Mouse (Mus musculus): ENCODE results near the gene Nes. TPM values are rescaled to one million over a fixed set of nuclear protein-coding genes. Genes with fewer than 3 reads are reported as not detected.

The Nes gene
- polyA plus RNA-seq (2015; fragmentation: Nextera tagmentation; extraction: Ambion mirVana): 1.2 and 1.4 TPM in 2 replicates

GRCm38 (mm10) chr3:87970939-87971488 is at the start of gene Nes:
Nes (plus strand) TSS chr3:87971078.
- Histone ChIP-seq H3K4me3 (ENCODE audit: low read depth, low read length) (peak within 1 kb of the TSS; percentile 50), H3K4me1 (ENCODE audit: control insufficient read depth, low read depth, low read length) (peaks cover 9% of the 10 kb centered on the region), H3K27me3 (ENCODE audit: control insufficient read depth, insufficient read depth, low read depth, low read length) (peaks cover 49% of the 10 kb centered on the region), H3K4me2 (ENCODE audit: low read depth, low read length) (peak within 1 kb of the TSS; percentile 49), H3K9me3 (replicated peaks; ENCODE audit: control insufficient read depth, low read length) (no peaks in the 10 kb centered on the region), H3K9ac (ENCODE audit: low read depth, low read length) (peak within 1 kb of the TSS; percentile 34; the same call in 1 of the 2 replicates), H3K36me3 (ENCODE audit: control insufficient read depth, insufficient read depth) (no peaks in the 10 kb centered on the region), H3K27ac (ENCODE audit: low read length) (no peak within 1 kb of the TSS)
- WGBS (ENCODE audit: insufficient replicate concordance): under 1% methylated on average over 44 of the region's 44 CpGs
- peak; percentile 11; the same call in 1 of the 2 replicates for ATAC-seq (ENCODE audit: low read depth)

GRCm38 (mm10) chr3:87924996-87925395 is 45.9 kb upstream of the Nes start:
- H3K27ac ChIP-seq (ENCODE audit: low read length): no peak overlapping the region
- H3K27me3 ChIP-seq (ENCODE audit: control insufficient read depth, insufficient read depth, low read depth, low read length): no peaks in the 10 kb centered on the region
- H3K4me1 ChIP-seq (ENCODE audit: control insufficient read depth, low read depth, low read length): peaks cover 9% of the 10 kb centered on the region
- 81% methylated on average over 7 of the region's 7 CpGs for WGBS (ENCODE audit: insufficient replicate concordance)
- H3K4me3 ChIP-seq (ENCODE audit: low read depth, low read length): no peak overlapping the region
- H3K9ac ChIP-seq (ENCODE audit: low read depth, low read length): no peak overlapping the region
- no peaks in the 10 kb centered on the region for H3K9me3 ChIP-seq (replicated peaks; ENCODE audit: control insufficient read depth, low read length)
- no peak for ATAC-seq (ENCODE audit: low read depth)
- peaks cover 45% of the 10 kb centered on the region for H3K36me3 ChIP-seq (ENCODE audit: control insufficient read depth, insufficient read depth)
- no peak overlapping the region for H3K4me2 ChIP-seq (ENCODE audit: low read depth, low read length)

- no peak overlapping the region for H3K27ac ChIP-seq (ENCODE audit: low read length)
- no peak for ATAC-seq (ENCODE audit: low read depth)
- no peak overlapping the region for H3K9ac ChIP-seq (ENCODE audit: low read depth, low read length)
- H3K4me3 ChIP-seq (ENCODE audit: low read depth, low read length): no peak overlapping the region
- H3K4me1 ChIP-seq (ENCODE audit: control insufficient read depth, low read depth, low read length): peaks cover 21% of the 10 kb centered on the region
- WGBS (ENCODE audit: insufficient replicate concordance): 89% methylated on average over 5 of the region's 5 CpGs
- H3K36me3 ChIP-seq (ENCODE audit: control insufficient read depth, insufficient read depth): peaks cover 40% of the 10 kb centered on the region
- no peaks in the 10 kb centered on the region for H3K27me3 ChIP-seq (ENCODE audit: control insufficient read depth, insufficient read depth, low read depth, low read length)
- H3K9me3 ChIP-seq (replicated peaks; ENCODE audit: control insufficient read depth, low read length): no peaks in the 10 kb centered on the region
- no peak overlapping the region for H3K4me2 ChIP-seq (ENCODE audit: low read depth, low read length)
These were observed 43.4 kb upstream of the Nes start for GRCm38 (mm10) chr3:87927452-87927851.

GRCm38 (mm10) chr3:87929341-87930077 is 41.4 kb upstream of the Nes start:
- H3K9me3 ChIP-seq (replicated peaks; ENCODE audit: control insufficient read depth, low read length): no peaks in the 10 kb centered on the region
- peaks cover 25% of the 10 kb centered on the region for H3K36me3 ChIP-seq (ENCODE audit: control insufficient read depth, insufficient read depth)
- H3K4me1 ChIP-seq (ENCODE audit: control insufficient read depth, low read depth, low read length): peaks cover 26% of the 10 kb centered on the region
- peak overlapping the region; percentile 90 for H3K9ac ChIP-seq (ENCODE audit: low read depth, low read length)
- peak overlapping the region; percentile 90 for H3K4me2 ChIP-seq (ENCODE audit: low read depth, low read length)
- 2% methylated on average over 26 of the region's 26 CpGs for WGBS (ENCODE audit: insufficient replicate concordance)
- peak overlapping the region; percentile 96 for H3K4me3 ChIP-seq (ENCODE audit: low read depth, low read length)
- no peaks in the 10 kb centered on the region for H3K27me3 ChIP-seq (ENCODE audit: control insufficient read depth, insufficient read depth, low read depth, low read length)
- ATAC-seq (ENCODE audit: low read depth): peak; percentile 22
- peak overlapping the region; percentile 93 for H3K27ac ChIP-seq (ENCODE audit: low read length)

GRCm38 (mm10) chr3:87930078-87930795 is 40.6 kb upstream of the Nes start, which contains the start of the genes Isg20l2 and Rrnad1:
Isg20l2 (plus strand) TSS chr3:87930314.
Rrnad1 (minus strand) TSS chr3:87930717.
- peak within 1 kb of the TSS; percentile 96 for H3K4me3 ChIP-seq (ENCODE audit: low read depth, low read length)
- under 1% methylated on average over 78 of the region's 78 CpGs for WGBS (ENCODE audit: insufficient replicate concordance)
- H3K9ac ChIP-seq (ENCODE audit: low read depth, low read length): peak within 1 kb of the TSS; percentile 90
- H3K36me3 ChIP-seq (ENCODE audit: control insufficient read depth, insufficient read depth): peaks cover 21% of the 10 kb centered on the region
- peak; percentile 96 for ATAC-seq (ENCODE audit: low read depth)
- H3K27me3 ChIP-seq (ENCODE audit: control insufficient read depth, insufficient read depth, low read depth, low read length): no peaks in the 10 kb centered on the region
- H3K9me3 ChIP-seq (replicated peaks; ENCODE audit: control insufficient read depth, low read length): no peaks in the 10 kb centered on the region
- H3K4me1 ChIP-seq (ENCODE audit: control insufficient read depth, low read depth, low read length): peaks cover 26% of the 10 kb centered on the region
- peak within 1 kb of the TSS; percentile 90 for H3K4me2 ChIP-seq (ENCODE audit: low read depth, low read length)
- peak within 1 kb of the TSS; percentile 93 for H3K27ac ChIP-seq (ENCODE audit: low read length)

GRCm38 (mm10) chr3:87934026-87934425 is 36.9 kb upstream of the Nes start:
- peaks cover 23% of the 10 kb centered on the region for H3K4me1 ChIP-seq (ENCODE audit: control insufficient read depth, low read depth, low read length)
- no peak for ATAC-seq (ENCODE audit: low read depth)
- no peak overlapping the region for H3K4me3 ChIP-seq (ENCODE audit: low read depth, low read length)
- no peak overlapping the region for H3K4me2 ChIP-seq (ENCODE audit: low read depth, low read length)
- H3K36me3 ChIP-seq (ENCODE audit: control insufficient read depth, insufficient read depth): peaks cover 18% of the 10 kb centered on the region
- H3K9me3 ChIP-seq (replicated peaks; ENCODE audit: control insufficient read depth, low read length): no peaks in the 10 kb centered on the region
- no peaks in the 10 kb centered on the region for H3K27me3 ChIP-seq (ENCODE audit: control insufficient read depth, insufficient read depth, low read depth, low read length)
- 71% methylated on average over 5 of the region's 5 CpGs for WGBS (ENCODE audit: insufficient replicate concordance)
- H3K9ac ChIP-seq (ENCODE audit: low read depth, low read length): no peak overlapping the region
- no peak overlapping the region for H3K27ac ChIP-seq (ENCODE audit: low read length)

GRCm38 (mm10) chr3:87934501-87934900 is 36.4 kb upstream of the Nes start:
- Histone ChIP-seq H3K4me2 (ENCODE audit: low read depth, low read length) (no peak overlapping the region), H3K27me3 (ENCODE audit: control insufficient read depth, insufficient read depth, low read depth, low read length) (no peaks in the 10 kb centered on the region), H3K9me3 (replicated peaks; ENCODE audit: control insufficient read depth, low read length) (no peaks in the 10 kb centered on the region), H3K27ac (ENCODE audit: low read length) (no peak overlapping the region), H3K4me1 (ENCODE audit: control insufficient read depth, low read depth, low read length) (peaks cover 19% of the 10 kb centered on the region), H3K4me3 (ENCODE audit: low read depth, low read length) (no peak overlapping the region), H3K9ac (ENCODE audit: low read depth, low read length) (no peak overlapping the region), H3K36me3 (ENCODE audit: control insufficient read depth, insufficient read depth) (peaks cover 20% of the 10 kb centered on the region)
- ATAC-seq (ENCODE audit: low read depth): no peak
- WGBS (ENCODE audit: insufficient replicate concordance): 74% methylated on average over 4 of the region's 4 CpGs

GRCm38 (mm10) chr3:87935201-87935600 is 35.7 kb upstream of the Nes start:
- Histone ChIP-seq H3K4me3 (ENCODE audit: low read depth, low read length) (no peak overlapping the region), H3K4me1 (ENCODE audit: control insufficient read depth, low read depth, low read length) (peaks cover 19% of the 10 kb centered on the region), H3K27me3 (ENCODE audit: control insufficient read depth, insufficient read depth, low read depth, low read length) (no peaks in the 10 kb centered on the region), H3K9ac (ENCODE audit: low read depth, low read length) (no peak overlapping the region), H3K4me2 (ENCODE audit: low read depth, low read length) (no peak overlapping the region), H3K36me3 (ENCODE audit: control insufficient read depth, insufficient read depth) (peaks cover 20% of the 10 kb centered on the region), H3K9me3 (replicated peaks; ENCODE audit: control insufficient read depth, low read length) (no peaks in the 10 kb centered on the region), H3K27ac (ENCODE audit: low read length) (no peak overlapping the region)
- 73% methylated on average over 4 of the region's 4 CpGs for WGBS (ENCODE audit: insufficient replicate concordance)
- ATAC-seq (ENCODE audit: low read depth): no peak

All from liver, embryonic 16.5 days (tissue).